Mouse (Mus musculus) gonadal fat pad, adult 2 months (tissue): ENCODE measurements around the gene Phlpp1. TPM values are rescaled to one million over a fixed set of nuclear protein-coding genes. Genes with fewer than 3 reads are reported as not detected.

Source experiments
- DNase-seq: peaks from one replicate; pipeline ENCODE4 v3.0.0-alpha.2; 2012; ENCODE audit warnings: low read depth
- polyA plus RNA-seq: library from polyadenylated mRNA; depleted of rRNA; stranded (reverse); fragments of >200 nt; gene quantifications from 2 replicates; pipeline ENCODE4 v1.2.3, GENCODE M21; 2012; rRNA removed

Phlpp1 gene
- polyA plus RNA-seq = 8.0 and 9.0 TPM in 2 replicates

GRCm38 (mm10) chr1:106171241-106172220, at the start of gene Phlpp1:
Gene Phlpp1 (plus strand): TSS chr1:106171752.
- peak; percentile 90 for DNase-seq

- DNase-seq = no peak
These were observed 45.0 kb upstream of the Phlpp1 start for GRCm38 (mm10) chr1:106126601-106127000.

- no peak for DNase-seq
These were observed 39.7 kb upstream of the Phlpp1 start for GRCm38 (mm10) chr1:106131697-106132349.

- no peak for DNase-seq
These were observed 39.2 kb upstream of the Phlpp1 start for GRCm38 (mm10) chr1:106132350-106132700.

- DNase-seq = no peak
These were observed 32.9 kb upstream of the Phlpp1 start for GRCm38 (mm10) chr1:106138691-106139090.

GRCm38 (mm10) chr1:106139137-106139536, 32.4 kb upstream of the Phlpp1 start:
- DNase-seq = no peak

- no peak for DNase-seq
These were observed 29.5 kb upstream of the Phlpp1 start for GRCm38 (mm10) chr1:106142010-106142409.

- DNase-seq = no peak
These were observed 27.0 kb upstream of the Phlpp1 start for GRCm38 (mm10) chr1:106144534-106144933.

GRCm38 (mm10) chr1:106145055-106145454, 26.5 kb upstream of the Phlpp1 start:
- DNase-seq = no peak

- no peak for DNase-seq
These were observed 25.9 kb upstream of the Phlpp1 start for GRCm38 (mm10) chr1:106145565-106146190.

GRCm38 (mm10) chr1:106148386-106149380, 22.9 kb upstream of the Phlpp1 start:
- DNase-seq = no peak

GRCm38 (mm10) chr1:106151846-106152245, 19.7 kb upstream of the Phlpp1 start:
- DNase-seq = no peak

GRCm38 (mm10) chr1:106152742-106153141, 18.8 kb upstream of the Phlpp1 start:
- DNase-seq = no peak

GRCm38 (mm10) chr1:106154590-106154989, 17.0 kb upstream of the Phlpp1 start:
- DNase-seq = no peak

- DNase-seq = no peak
These were observed 16.4 kb upstream of the Phlpp1 start for GRCm38 (mm10) chr1:106155087-106155567.

- no peak for DNase-seq
These were observed 15.8 kb upstream of the Phlpp1 start for GRCm38 (mm10) chr1:106155702-106156101.

- no peak for DNase-seq
These were observed 13.5 kb upstream of the Phlpp1 start for GRCm38 (mm10) chr1:106157961-106158515.

GRCm38 (mm10) chr1:106159667-106160066, 11.9 kb upstream of the Phlpp1 start:
- no peak for DNase-seq

GRCm38 (mm10) chr1:106160916-106161315, 10.6 kb upstream of the Phlpp1 start:
- DNase-seq = no peak

- DNase-seq = no peak
These were observed 9.0 kb upstream of the Phlpp1 start for GRCm38 (mm10) chr1:106162581-106162980.

GRCm38 (mm10) chr1:106163401-106163800, 8.2 kb upstream of the Phlpp1 start:
- DNase-seq = no peak
